Mouse (Mus musculus): Measurements from ENCODE around the gene Zfp217.

DNA sequence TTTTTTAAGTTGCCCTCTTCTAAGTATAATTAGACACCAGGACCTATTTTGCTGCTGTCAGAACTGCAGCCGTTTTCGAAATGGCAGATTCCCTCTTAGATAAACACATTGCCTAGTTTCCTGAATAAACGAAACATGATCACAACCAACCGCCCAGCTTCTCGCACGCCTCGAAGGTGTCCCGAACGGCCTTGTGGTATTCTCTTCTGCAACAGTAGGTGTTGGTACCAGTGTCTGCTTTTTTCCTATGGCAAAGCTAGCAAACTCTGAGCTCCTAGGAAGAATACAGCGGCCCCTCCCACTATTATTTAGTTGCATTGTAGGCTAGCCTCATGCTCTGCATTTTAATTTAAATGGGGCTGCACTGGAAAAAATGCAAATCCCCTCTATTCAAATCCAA, 45.3 kb upstream of the Zfp217 start:
- TF ChIP-seq MYOG (IDR thresholded peaks at IDR 0.05; ENCODE audit: control insufficient read depth in 1 of 3, insufficient read depth in 1 of 3, insufficient read length in 2 of 3, low read depth in 2 of 3) (no peak), POLR2A (IDR thresholded peaks at IDR 0.05; ENCODE audit: insufficient read length, low read depth) (no peak), POLR2AphosphoS2 (IDR thresholded peaks at IDR 0.05; ENCODE audit: insufficient read length, low read depth) (no peak), TCF3 (IDR thresholded peaks at IDR 0.05; ENCODE audit: insufficient read length, low read depth) (no peak), USF1 (IDR thresholded peaks at IDR 0.05; ENCODE audit: low read depth) (no peak), MAX (IDR thresholded peaks at IDR 0.05; ENCODE audit: low read depth) (no peak), TCF12 (IDR thresholded peaks at IDR 0.05; ENCODE audit: insufficient read depth, poor library complexity, severe bottlenecking) (no peak), E2F4 (IDR thresholded peaks at IDR 0.05; ENCODE audit: insufficient read depth) (no peak)
